Mouse (Mus musculus) right cerebral cortex, postnatal 36 days (tissue): Measurements from ENCODE around the gene Dnajc4.
A peak's percentile ranks its signal among the peaks of the same experiment; 100 is the strongest.

Experiments
- DNase-seq, 2 experiments: peaks; one replicate each; pipeline ENCODE4 v3.0.0; 2022; ENCODE audit warnings: low spot score in 2 of 2, mixed read lengths in 1 of 2

Dnajc4 gene

DNA sequence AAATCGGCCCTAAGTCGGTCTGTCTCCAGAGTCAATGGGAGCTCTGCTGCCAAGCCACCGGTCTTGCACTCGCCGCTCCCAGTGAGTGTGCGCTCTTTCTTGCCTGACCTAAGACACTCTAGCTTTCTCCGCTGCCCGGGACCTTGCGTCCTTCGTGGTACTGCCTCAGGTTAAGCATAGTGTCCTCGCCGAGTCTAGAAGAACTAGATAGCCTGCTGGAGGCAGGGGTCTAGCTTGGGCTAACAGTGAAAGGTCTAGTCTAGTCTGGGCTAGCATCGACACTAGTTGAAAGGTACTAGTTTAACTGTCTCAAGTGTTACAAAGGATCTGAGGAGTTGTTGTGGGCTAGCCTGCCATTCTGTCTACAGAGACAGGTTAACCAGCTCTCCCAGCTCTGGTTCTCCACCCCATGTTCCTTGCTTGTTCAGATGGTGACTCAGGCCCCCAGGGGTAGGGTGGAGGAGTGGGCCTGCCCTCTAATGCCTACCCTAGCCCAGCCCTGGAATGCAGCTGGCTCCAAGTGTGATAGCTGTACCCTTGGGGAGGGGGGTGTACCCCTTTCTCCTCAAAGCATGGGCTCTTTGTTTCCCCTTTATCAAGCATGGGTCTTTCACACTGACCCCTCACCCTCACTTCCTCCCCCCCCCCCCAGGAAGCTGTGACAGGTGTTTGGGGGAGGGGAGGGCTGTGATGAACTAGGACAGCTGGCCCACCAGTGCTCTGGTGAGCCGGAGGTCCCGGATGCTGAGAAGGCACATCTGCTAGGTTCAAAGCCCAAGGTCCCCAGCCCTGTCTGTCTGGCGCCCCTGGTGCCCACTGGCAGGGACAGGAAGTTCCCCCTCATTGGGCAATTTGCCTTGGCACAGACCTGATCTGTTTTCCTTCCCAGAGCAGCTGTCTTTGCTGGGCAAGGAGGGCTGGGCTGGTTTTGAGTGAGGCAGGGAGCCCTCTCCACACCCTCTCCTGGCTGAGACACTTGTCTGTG, 16.5 kb downstream of the Dnajc4 start, which contains the start of gene Plcb3:
Plcb3 (minus strand) TSS at position 934 of the 985 bp plus-strand sequence.
- DNase-seq, result peak in 1 of 2 experiments; percentile 41

GRCm38 (mm10) chr19:6974211-6975205, 17.9 kb downstream of the Dnajc4 start, which contains the start of gene Ppp1r14b:
Ppp1r14b (plus strand) TSS chr19:6974968.
- DNase-seq, result peak; percentile 70 to 75

- DNase-seq, result no peak
Observed at GRCm38 (mm10) chr19:6973581-6974190, 18.7 kb downstream of the Dnajc4 start.

GRCm38 (mm10) chr19:6972247-6972917, 20.0 kb downstream of the Dnajc4 start:
- DNase-seq, result no peak

- no peak for DNase-seq
Observed at GRCm38 (mm10) chr19:6971644-6972043, 20.7 kb downstream of the Dnajc4 start.

- DNase-seq, result no peak
Observed at GRCm38 (mm10) chr19:6970460-6971085, 21.8 kb downstream of the Dnajc4 start.

GRCm38 (mm10) chr19:6969665-6970381, 22.5 kb downstream of the Dnajc4 start:
- DNase-seq, result no peak

GRCm38 (mm10) chr19:6969291-6969664, 23.1 kb downstream of the Dnajc4 start:
- DNase-seq, result no peak

GRCm38 (mm10) chr19:6968491-6969271, 23.7 kb downstream of the Dnajc4 start:
- no peak for DNase-seq

DNA sequence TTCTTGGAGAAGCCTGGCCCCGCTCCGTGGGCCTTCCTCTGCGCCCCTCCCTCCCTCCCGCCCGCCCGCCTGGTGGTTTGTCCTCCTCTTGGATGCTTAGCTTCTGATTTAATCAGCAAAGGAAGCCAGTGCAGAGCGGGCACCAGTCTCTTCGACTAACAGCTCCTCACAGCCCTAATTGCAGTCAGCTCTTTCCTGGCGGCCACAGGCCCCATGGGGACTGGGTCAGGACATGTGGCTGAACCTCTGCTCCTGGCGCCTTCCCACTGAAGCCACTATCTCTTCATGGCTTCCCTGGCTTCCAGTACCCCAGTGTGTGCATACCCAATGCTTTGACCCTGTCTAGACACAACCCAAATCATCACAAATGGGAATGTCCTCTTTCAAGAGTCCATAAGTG, 35.9 kb downstream of the Dnajc4 start:
- no peak for DNase-seq

DNA sequence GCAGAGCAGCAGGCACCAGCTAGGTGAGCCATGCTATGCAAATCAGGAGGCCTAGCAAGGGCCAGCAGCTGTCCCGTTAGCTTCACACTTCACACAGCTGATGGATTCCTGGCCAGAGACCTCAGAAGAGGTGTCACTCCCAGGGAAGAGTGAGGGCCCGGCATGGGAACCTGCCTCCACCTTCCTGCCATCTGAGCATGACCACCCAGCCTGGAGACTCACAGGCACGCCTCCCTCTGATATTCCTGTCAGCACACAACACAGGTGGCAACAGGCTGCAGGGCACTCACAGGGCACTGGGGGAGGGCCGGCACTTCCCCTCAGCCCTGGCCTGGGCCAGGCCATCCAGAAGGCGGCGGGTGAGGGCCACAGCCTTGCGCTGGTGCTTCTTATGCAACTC, 36.9 kb downstream of the Dnajc4 start:
- no peak for DNase-seq

GRCm38 (mm10) chr19:6954046-6954445, 38.3 kb downstream of the Dnajc4 start:
- DNase-seq, result no peak

GRCm38 (mm10) chr19:6952712-6953037, 39.7 kb downstream of the Dnajc4 start:
- no peak for DNase-seq

DNA sequence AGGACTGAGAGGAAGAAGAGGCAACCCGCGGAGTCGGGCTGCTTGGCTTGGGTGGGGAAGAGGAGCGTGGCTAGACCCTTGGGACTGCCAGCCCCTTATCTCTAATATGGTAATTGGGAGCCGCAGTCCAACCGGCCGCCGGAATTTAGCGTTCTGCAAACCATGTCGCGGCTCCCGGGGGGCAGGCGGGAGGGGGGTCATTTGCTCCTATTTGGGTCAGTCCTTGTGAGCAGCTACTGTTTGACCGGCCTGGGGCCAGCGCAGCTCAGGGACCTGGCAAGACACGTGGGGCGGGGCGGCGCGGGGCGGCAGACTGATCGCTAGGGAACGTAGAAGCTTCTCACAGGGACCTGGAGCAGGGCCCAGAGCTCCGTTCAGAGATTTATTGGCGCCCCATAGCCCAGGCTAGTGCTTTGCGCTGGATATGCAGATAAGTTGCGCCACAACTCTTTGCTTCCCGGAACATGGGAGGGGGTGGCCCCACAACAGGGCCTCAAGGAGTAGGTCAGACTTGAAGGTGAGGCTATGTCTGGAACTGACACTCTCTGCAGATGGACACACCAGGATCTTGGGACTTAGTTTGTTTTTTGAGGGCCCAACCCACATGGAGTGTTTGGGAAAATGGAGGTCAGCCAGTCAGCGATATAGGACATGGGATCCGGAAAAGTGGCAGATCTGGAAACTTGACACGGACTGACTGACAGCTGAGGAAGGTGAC, 40.2 kb downstream of the Dnajc4 start:
- DNase-seq, result peak; percentile 62 to 73

- peak; percentile 90 to 95 for DNase-seq
Observed at GRCm38 (mm10) chr19:6951381-6951968, 40.9 kb downstream of the Dnajc4 start.

- DNase-seq, result no peak
Observed at GRCm38 (mm10) chr19:6950613-6951153, 41.7 kb downstream of the Dnajc4 start.

DNA sequence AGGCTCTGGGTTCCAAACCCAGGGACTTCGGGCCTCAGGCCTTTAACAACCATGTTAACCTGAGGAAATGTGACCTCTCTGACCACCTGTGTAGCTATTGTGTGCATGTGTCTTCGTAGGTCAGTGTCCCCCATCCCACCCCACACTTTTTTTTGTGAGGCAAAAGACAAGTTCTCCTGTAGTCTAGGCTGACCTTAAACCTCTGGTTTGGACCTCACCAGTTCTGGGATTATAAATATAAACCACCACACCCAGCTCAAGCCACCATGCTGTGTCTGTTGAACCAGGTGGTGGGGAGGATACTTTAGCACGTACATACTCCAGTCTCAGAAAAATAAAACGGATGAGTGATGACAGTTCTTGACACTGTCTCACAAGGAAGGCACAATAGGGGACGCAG, 42.4 kb downstream of the Dnajc4 start:
- DNase-seq, result no peak

DNA sequence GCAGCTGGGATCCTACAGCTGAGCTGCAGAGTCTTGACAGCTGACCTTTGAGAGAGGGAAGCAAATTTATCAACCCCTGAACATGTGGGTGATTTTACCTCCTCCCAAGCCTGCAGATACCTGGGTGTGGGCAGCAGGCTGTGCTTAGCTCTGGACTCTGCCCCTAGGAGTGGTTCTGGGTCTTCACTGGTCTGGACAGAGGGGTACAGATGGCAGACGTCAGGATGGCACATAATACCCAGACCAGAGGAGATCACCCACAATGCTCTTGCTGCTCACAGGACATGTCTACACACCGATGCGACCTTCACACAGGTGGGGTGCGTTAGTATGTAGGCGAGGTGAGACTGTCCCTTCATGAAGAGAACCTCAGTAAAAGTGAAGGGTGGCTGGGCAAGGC, 42.8 kb downstream of the Dnajc4 start:
- DNase-seq, result no peak
